Mouse (Mus musculus): ENCODE data around the gene C530008M17Rik. TPM values are rescaled to one million over a fixed set of nuclear protein-coding genes. Genes with fewer than 3 reads are reported as not detected.

C530008M17Rik gene
- polyA plus RNA-seq, 1 experiment from 2014 or later, result 15.8 TPM

DNA sequence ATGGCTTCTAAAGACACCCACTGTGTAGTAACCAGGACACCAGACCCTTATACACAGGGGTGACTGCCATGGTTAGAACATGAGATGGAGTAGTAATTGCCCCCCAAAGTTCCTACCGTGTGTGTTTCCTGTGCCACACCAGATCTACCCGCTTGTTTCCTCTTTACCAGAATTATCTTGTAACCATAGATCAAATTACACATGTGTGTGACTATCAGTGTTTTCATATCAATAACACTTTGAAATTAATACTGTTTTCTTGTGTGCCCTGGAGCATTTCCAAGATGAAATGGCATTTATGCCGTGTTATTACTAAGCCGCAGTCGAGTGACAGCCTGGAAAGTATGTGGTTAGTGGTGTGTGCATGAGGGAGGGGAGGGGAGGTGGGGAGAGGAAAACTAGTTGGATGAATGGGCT is 33.9 kb downstream of the C530008M17Rik start:
- 70% methylated on average over 5 of the region's 5 CpGs for WGBS
- no peaks in the 10 kb centered on the region for H3K36me3 ChIP-seq
- H3K4me3 ChIP-seq (replicated peaks), result no peak overlapping the region
- no peak for ATAC-seq (ENCODE audit: insufficient read depth, low FRiP score, low read depth)
- H3K27me3 ChIP-seq (replicated peaks), result no peaks in the 10 kb centered on the region
- no peak overlapping the region for H3K27ac ChIP-seq
- H3K4me1 ChIP-seq, result no peaks in the 10 kb centered on the region
- no peaks in the 10 kb centered on the region for H3K9me3 ChIP-seq
- H3K9ac ChIP-seq, result no peak overlapping the region
- H3K4me2 ChIP-seq, result no peak overlapping the region

DNA sequence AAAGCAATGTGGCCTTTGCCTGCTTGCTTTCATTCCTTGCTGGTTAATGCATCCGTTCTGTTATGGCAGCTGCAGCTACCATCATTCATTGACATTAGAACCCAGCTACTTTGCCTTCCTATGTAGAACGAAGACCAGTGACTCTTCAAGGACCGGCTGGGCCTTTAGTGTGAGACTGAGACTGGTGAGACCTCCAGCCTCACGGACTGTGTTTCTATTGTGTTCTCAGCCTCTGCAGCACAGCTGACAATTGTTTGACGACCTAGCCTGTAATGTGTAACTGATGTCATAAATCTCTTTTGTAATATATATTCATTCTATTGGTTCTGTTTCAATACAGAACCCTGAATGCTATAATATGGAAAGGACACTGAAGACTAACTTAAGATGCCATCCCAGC is 34.9 kb downstream of the C530008M17Rik start:
- H3K27ac ChIP-seq, result no peak overlapping the region
- H3K4me3 ChIP-seq (replicated peaks), result no peak overlapping the region
- H3K4me2 ChIP-seq, result no peak overlapping the region
- H3K36me3 ChIP-seq, result no peaks in the 10 kb centered on the region
- no peaks in the 10 kb centered on the region for H3K4me1 ChIP-seq
- H3K27me3 ChIP-seq (replicated peaks), result no peaks in the 10 kb centered on the region
- no peak for ATAC-seq (ENCODE audit: insufficient read depth, low FRiP score, low read depth)
- 82% methylated on average over 5 of the region's 5 CpGs for WGBS
- no peak overlapping the region for H3K9ac ChIP-seq
- H3K9me3 ChIP-seq, result no peaks in the 10 kb centered on the region

DNA sequence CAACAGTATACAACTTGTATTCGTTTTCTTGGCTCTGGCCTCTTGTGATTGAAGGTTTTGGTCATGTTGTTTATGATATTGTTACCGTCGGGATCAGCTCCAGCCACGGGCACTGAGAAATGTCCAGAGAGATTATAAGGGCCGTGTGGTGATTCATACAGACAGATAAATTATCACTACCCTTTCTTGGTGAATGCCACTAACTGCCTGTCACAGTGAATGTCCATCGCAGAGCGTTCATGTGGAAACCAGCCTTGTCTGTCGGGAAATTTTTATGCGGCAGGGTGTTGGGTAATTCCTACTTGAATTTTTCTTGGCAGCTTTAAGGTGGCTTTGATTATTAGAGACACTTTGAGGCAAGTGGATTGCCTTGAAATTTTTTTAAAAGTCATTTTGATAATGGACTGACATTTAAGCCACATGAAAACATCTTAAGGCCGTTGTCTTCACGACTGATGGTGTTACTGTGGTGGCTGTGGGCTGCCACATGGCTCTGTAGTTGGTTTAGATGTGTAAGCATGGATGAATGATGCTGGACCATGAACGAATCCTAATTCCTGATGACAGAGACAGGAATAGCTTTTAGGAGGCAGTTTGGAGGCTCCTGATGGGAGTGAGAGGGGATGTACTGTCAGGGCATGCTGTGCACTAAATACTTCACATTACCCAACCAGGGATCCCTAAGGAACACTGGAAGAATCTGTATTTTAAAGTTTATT is 35.6 kb downstream of the C530008M17Rik start:
- Histone ChIP-seq H3K27ac (no peak overlapping the region), H3K9ac (no peak overlapping the region), H3K4me2 (no peak overlapping the region), H3K9me3 (no peaks in the 10 kb centered on the region), H3K27me3 (replicated peaks) (no peaks in the 10 kb centered on the region), H3K36me3 (no peaks in the 10 kb centered on the region), H3K4me1 (no peaks in the 10 kb centered on the region), H3K4me3 (replicated peaks) (no peak overlapping the region)
- WGBS, result 79% methylated on average over 12 of the region's 12 CpGs
- no peak for ATAC-seq (ENCODE audit: insufficient read depth, low FRiP score, low read depth)

DNA sequence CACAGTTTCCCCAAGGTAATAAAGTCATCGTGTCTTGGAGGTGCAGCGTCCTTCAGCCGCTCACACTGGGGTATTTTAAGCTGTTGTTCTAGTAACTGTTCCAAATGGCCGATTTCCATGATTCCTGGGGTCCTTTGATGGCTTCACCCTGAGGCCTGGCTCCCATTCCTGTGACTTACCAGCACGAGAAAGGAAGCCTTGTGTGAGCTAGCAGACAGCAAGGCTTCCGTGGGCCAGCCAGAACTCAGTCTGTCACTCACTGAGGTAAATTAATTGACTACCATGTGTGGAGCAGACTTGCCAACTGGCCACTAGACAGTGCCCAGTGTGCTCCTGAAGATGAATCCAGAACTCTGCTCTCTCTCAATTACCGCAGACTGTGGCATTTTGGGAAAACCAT is 41.2 kb downstream of the C530008M17Rik start:
- no peak overlapping the region for H3K27ac ChIP-seq
- H3K36me3 ChIP-seq, result no peaks in the 10 kb centered on the region
- H3K4me2 ChIP-seq, result no peak overlapping the region
- 87% methylated on average over 7 of the region's 7 CpGs for WGBS
- H3K9ac ChIP-seq, result no peak overlapping the region
- H3K27me3 ChIP-seq (replicated peaks), result no peaks in the 10 kb centered on the region
- H3K9me3 ChIP-seq, result no peaks in the 10 kb centered on the region
- H3K4me1 ChIP-seq, result peaks cover 14% of the 10 kb centered on the region
- no peak for ATAC-seq (ENCODE audit: insufficient read depth, low FRiP score, low read depth)
- no peak overlapping the region for H3K4me3 ChIP-seq (replicated peaks)

DNA sequence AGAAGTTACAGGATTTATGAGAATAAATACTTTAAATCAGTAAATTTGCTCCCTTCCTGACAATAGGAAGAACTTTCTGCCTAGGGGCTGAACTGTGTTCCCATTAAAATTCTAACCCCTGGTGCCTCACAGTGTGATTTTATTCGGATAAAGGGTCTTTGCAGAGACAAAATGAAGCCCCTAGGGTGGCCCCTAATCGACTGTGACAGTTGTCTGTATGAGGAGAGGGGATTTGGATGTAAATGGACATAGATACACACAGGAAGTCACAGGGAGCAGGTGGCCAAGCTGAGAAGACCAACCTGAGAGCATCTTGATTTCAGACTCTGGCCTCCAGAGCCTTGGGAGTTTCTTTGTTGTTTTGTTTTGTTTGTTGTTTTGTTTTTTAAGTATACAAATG is 41.9 kb downstream of the C530008M17Rik start:
- WGBS, result 53% methylated on average over 2 of the region's 2 CpGs
- H3K36me3 ChIP-seq, result no peaks in the 10 kb centered on the region
- no peaks in the 10 kb centered on the region for H3K27me3 ChIP-seq (replicated peaks)
- no peak overlapping the region for H3K27ac ChIP-seq
- no peak for ATAC-seq (ENCODE audit: insufficient read depth, low FRiP score, low read depth)
- H3K9me3 ChIP-seq, result no peaks in the 10 kb centered on the region
- peaks cover 17% of the 10 kb centered on the region for H3K4me1 ChIP-seq
- H3K4me2 ChIP-seq, result no peak overlapping the region
- no peak overlapping the region for H3K9ac ChIP-seq
- H3K4me3 ChIP-seq (replicated peaks), result no peak overlapping the region

DNA sequence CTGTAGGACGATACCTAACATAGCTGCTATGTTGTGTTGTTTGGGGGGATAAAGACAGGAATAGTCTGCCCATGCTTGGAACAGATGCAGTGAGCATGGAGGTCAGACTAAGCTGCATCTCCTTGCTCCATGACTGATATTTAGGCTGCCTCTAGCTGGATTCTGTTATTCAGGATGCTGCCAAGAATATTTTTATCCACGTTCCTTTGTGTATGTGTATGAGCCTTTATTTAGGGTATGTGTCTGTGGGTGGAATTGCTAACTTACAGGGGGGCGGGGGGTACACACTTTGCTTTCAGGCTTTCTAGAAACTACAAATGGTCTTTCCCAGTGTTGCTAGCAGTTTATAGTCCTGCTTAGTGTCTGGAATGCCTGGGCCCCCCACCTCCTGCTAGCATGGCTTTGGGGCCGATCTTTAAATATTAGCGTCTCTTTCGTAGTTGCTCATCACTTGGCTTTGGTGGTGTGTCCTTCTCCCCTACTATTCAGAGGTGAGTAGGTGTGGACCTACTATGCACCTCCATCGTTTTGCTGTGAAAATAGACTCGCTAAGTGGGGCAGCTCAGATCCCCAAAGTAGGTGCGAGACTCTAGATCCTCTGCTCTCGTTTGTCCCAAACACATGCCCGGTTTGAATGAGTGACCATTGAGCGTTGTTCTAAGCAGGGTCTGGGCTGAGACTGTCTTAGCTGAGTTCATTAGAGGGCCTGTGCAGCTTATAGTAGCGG is 45.0 kb downstream of the C530008M17Rik start:
- Histone ChIP-seq H3K27ac (no peak overlapping the region), H3K4me1 (peaks cover 17% of the 10 kb centered on the region), H3K27me3 (replicated peaks) (no peaks in the 10 kb centered on the region), H3K4me2 (no peak overlapping the region), H3K36me3 (no peaks in the 10 kb centered on the region), H3K4me3 (replicated peaks) (no peak overlapping the region), H3K9me3 (no peaks in the 10 kb centered on the region), H3K9ac (no peak overlapping the region)
- no peak for ATAC-seq (ENCODE audit: insufficient read depth, low FRiP score, low read depth)
- WGBS, result 76% methylated on average over 13 of the region's 13 CpGs

DNA sequence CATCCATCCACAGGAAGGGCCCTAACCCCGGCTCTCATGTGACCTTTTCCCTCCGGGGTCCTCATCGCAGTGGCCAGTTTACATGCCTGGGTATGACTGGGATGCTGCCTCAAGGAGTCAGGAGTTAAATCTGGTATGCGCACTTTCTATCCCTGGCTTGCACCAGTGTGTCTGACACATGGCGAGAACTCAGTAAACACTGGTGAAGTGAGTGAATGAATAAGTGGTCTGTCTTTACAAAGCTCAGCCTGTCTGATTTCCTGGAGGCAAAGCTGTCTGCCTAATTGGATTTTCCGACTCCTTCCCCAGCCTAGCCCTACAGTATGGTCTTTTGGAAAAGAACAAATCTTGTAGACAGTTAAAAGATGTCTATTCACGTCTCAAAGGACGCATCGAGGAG is 45.8 kb downstream of the C530008M17Rik start:
- H3K9me3 ChIP-seq, result no peaks in the 10 kb centered on the region
- H3K27ac ChIP-seq, result peak overlapping the region; percentile 16; the same call in 1 of the 2 replicates
- peaks cover 17% of the 10 kb centered on the region for H3K4me1 ChIP-seq
- H3K4me3 ChIP-seq (replicated peaks), result no peak overlapping the region
- ATAC-seq (ENCODE audit: insufficient read depth, low FRiP score, low read depth), result no peak
- WGBS, result 43% methylated on average over 9 of the region's 9 CpGs
- H3K9ac ChIP-seq, result no peak overlapping the region
- no peaks in the 10 kb centered on the region for H3K27me3 ChIP-seq (replicated peaks)
- H3K36me3 ChIP-seq, result no peaks in the 10 kb centered on the region
- H3K4me2 ChIP-seq, result peak overlapping the region; percentile 35; the same call in 1 of the 2 replicates

DNA sequence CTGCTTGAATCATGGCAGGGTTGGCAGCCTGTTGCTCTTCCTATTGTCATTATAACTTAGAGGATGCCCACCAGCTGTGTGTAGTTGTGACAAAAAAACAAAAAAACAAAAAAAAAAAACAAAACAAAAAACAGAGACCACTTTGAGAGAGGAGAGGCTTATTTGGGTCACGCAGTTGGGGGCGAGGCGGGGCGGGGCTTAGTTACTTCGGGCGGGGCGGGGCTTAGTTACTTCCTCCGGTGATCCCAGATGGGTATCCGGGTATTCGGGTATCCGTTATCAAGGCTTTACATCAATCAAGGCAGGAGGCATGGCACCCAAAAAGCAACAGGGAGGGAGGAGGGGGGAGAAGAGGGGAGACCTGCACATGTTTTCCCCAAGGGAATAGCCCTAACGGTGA is 46.3 kb downstream of the C530008M17Rik start:
- Histone ChIP-seq H3K4me2 (peak overlapping the region; percentile 35), H3K4me3 (replicated peaks) (no peak overlapping the region; the same call in 1 of the 2 replicates), H3K36me3 (no peaks in the 10 kb centered on the region), H3K9ac (no peak overlapping the region), H3K27me3 (replicated peaks) (no peaks in the 10 kb centered on the region), H3K4me1 (peaks cover 17% of the 10 kb centered on the region), H3K27ac (peak overlapping the region; percentile 16; the same call in 1 of the 2 replicates), H3K9me3 (no peaks in the 10 kb centered on the region)
- 27% methylated on average over 12 of the region's 12 CpGs for whole genome bisulfite sequencing
- no peak for ATAC-seq (ENCODE audit: insufficient read depth, low FRiP score, low read depth)

DNA sequence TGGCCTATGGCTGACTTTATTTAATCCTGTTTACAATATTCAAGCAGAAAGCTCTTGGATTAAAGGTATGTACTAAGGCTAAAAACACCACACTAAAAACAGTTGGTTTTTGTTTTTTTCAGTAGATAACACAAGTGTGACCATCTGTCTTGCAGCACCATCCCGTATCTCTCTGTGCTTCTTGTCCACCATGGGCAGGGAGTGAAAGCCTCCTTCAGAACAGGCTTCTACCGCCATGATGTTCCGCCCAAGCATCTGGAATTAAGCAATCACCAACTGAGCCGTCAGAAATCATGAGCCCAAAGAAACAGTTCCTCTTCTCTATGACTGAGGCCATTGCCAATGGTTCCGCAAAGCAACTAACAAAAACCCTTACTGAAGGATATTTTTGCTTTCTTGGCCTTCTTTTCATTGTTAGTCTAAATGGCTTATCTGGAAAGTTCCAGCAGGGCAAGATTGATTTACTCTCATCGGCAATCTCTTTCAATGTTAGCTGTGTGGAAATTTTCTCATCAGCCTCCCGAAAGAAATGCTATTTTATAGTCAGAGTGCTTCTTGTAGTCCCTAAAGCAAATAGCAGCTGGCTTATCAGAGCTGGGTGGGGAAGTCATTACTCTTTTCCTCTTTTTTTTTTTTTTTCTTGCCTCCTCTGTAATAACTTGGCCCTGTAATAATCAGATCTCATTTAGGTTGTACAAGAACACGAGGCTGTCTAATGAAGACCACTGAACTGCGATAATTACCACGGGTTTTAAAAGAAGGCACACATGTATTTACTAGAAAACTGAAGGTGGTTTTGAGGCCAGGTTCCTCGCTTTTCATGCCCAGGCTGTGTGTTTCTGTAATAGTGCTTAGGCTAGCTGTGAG is 49.2 kb downstream of the C530008M17Rik start:
- no peaks in the 10 kb centered on the region for H3K27me3 ChIP-seq (replicated peaks)
- H3K36me3 ChIP-seq, result no peaks in the 10 kb centered on the region
- no peak overlapping the region for H3K4me3 ChIP-seq (replicated peaks)
- no peak overlapping the region for H3K9ac ChIP-seq
- H3K4me2 ChIP-seq, result no peak overlapping the region
- peaks cover 17% of the 10 kb centered on the region for H3K4me1 ChIP-seq
- no peaks in the 10 kb centered on the region for H3K9me3 ChIP-seq
- no peak overlapping the region for H3K27ac ChIP-seq
- no peak for ATAC-seq (ENCODE audit: insufficient read depth, low FRiP score, low read depth)
- WGBS, result 65% methylated on average over 11 of the region's 11 CpGs

DNA sequence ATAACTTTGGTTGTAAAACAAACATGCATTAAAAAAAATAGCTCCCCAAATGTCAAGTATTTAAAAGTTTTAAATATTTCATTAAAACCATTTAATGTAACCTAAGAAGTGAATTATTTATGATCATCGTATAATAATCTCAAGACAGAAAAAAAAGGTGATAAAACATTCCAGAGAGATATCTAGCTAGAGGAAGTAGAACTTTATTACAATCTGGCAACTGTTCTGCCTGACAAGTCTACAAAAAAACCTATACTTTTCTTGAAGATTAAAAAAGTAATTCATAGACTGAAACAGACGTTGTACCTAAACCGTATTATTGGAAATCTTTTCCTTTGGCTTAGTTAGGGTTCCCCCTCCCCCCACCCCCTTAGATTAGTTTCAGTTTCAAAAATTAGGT is 50.8 kb downstream of the C530008M17Rik start:
- Histone ChIP-seq H3K27me3 (replicated peaks) (no peaks in the 10 kb centered on the region), H3K4me3 (replicated peaks) (no peak overlapping the region), H3K9ac (no peak overlapping the region), H3K27ac (no peak overlapping the region), H3K4me2 (no peak overlapping the region), H3K9me3 (no peaks in the 10 kb centered on the region), H3K4me1 (peaks cover 7% of the 10 kb centered on the region), H3K36me3 (no peaks in the 10 kb centered on the region)
- 72% methylated on average over 3 of the region's 3 CpGs for WGBS
- no peak for ATAC-seq (ENCODE audit: insufficient read depth, low FRiP score, low read depth)

DNA sequence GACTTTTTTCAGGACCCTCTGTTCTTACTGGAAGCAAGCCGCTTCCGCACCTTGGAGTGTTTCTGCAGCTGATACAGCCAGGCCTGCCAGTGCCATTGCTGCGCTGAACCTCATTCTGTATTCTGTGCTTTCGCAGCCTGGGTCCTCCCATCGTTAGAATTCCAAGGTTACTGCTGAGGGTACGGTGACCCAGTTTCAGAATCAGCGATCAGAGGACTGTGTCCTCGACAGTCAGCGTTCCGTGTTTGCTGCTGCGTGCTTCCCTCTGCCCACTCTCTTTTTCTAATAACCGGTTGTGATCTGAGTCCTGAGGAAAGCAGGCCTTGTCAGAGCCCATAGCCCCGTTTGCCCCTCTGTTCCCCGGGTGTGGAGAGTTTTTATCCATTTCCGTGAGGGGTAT is 51.7 kb downstream of the C530008M17Rik start:
- no peaks in the 10 kb centered on the region for H3K4me1 ChIP-seq
- 72% methylated on average over 15 of the region's 15 CpGs for WGBS
- no peaks in the 10 kb centered on the region for H3K27me3 ChIP-seq (replicated peaks)
- ATAC-seq (ENCODE audit: insufficient read depth, low FRiP score, low read depth), result no peak
- no peaks in the 10 kb centered on the region for H3K9me3 ChIP-seq
- no peak overlapping the region for H3K27ac ChIP-seq
- no peaks in the 10 kb centered on the region for H3K36me3 ChIP-seq
- H3K4me2 ChIP-seq, result no peak overlapping the region
- H3K4me3 ChIP-seq (replicated peaks), result no peak overlapping the region
- no peak overlapping the region for H3K9ac ChIP-seq

DNA sequence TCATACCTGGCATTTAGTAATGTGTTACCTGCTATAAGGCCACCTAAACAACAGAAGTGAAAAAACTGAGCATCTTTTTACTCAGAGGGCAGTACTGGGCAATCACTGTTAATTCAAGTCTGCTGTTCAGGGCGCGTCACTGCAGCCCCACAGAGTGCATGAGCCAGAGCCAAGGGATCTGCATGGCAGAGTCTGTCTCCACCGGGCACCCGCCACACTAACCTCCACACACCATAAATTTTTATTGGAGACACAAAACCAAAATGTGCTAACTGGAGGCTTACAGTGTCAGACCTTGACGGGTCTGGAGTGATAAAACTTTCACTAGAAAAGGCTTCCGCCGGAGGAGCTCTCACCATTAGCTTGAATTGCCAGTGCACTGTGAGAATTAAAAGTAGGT is 57.4 kb downstream of the C530008M17Rik start:
- no peak overlapping the region for H3K9ac ChIP-seq
- no peak overlapping the region for H3K4me2 ChIP-seq
- WGBS, result 80% methylated on average over 7 of the region's 7 CpGs
- no peaks in the 10 kb centered on the region for H3K9me3 ChIP-seq
- ATAC-seq (ENCODE audit: insufficient read depth, low FRiP score, low read depth), result no peak
- H3K27ac ChIP-seq, result no peak overlapping the region
- no peaks in the 10 kb centered on the region for H3K27me3 ChIP-seq (replicated peaks)
- H3K4me1 ChIP-seq, result no peaks in the 10 kb centered on the region; the same call in 1 of the 2 replicates
- no peak overlapping the region for H3K4me3 ChIP-seq (replicated peaks)
- H3K36me3 ChIP-seq, result no peaks in the 10 kb centered on the region

Data from stomach, embryonic 15.5 days (tissue).